Mouse (Mus musculus) adrenal gland, adult 8-10 months (tissue): ENCODE results near the gene Txn2. TPM values are rescaled to one million over a fixed set of nuclear protein-coding genes. Genes with fewer than 3 reads are reported as not detected.

Source experiments
- DNase-seq: peaks from one replicate; pipeline ENCODE4 v3.0.0; 2022
- total RNA-seq, 4 experiments: library from RNA; stranded (reverse); gene quantifications; 2 replicates each; pipeline ENCODE4 v1.2.4; 2022

Txn2 gene
- 100 to 1,000 TPM; 548 to 745 (median 627) TPM for total RNA-seq

GRCm38 (mm10) chr15:77928673-77929331 lies at the start of gene Txn2:
Gene Txn2, minus strand, starts transcription at chr15:77929006.
- peak; percentile 99 for DNase-seq

GRCm38 (mm10) chr15:77977663-77978062 lies 48.9 kb upstream of the Txn2 start:
- DNase-seq: peak; percentile 75

- no peak for DNase-seq
These were observed 45.5 kb upstream of the Txn2 start for GRCm38 (mm10) chr15:77974165-77974841.

GRCm38 (mm10) chr15:77970470-77971292 lies 41.9 kb upstream of the Txn2 start, which contains the start of gene Eif3d:
Gene Eif3d, minus strand, starts transcription at chr15:77970813.
- peak; percentile 95 for DNase-seq

GRCm38 (mm10) chr15:77969940-77970469 lies 41.2 kb upstream of the Txn2 start:
- DNase-seq: no peak

- no peak for DNase-seq
These were observed 36.3 kb upstream of the Txn2 start for GRCm38 (mm10) chr15:77965117-77965528.

- DNase-seq: no peak
These were observed 33.6 kb upstream of the Txn2 start for GRCm38 (mm10) chr15:77962447-77962846.

- DNase-seq: no peak
These were observed 31.9 kb upstream of the Txn2 start for GRCm38 (mm10) chr15:77960693-77961092.

GRCm38 (mm10) chr15:77958071-77958470 lies 29.3 kb upstream of the Txn2 start:
- DNase-seq: no peak

GRCm38 (mm10) chr15:77957625-77958024 lies 28.8 kb upstream of the Txn2 start:
- DNase-seq: no peak

- DNase-seq: peak; percentile 83
These were observed 27.6 kb upstream of the Txn2 start, which contains the start of gene Foxred2 for GRCm38 (mm10) chr15:77956404-77956901. Gene Foxred2, minus strand, starts transcription at chr15:77956722.

GRCm38 (mm10) chr15:77955440-77956403 lies 26.9 kb upstream of the Txn2 start:
- no peak for DNase-seq

GRCm38 (mm10) chr15:77954362-77954761 lies 25.6 kb upstream of the Txn2 start:
- no peak for DNase-seq

- DNase-seq: no peak
These were observed 24.1 kb upstream of the Txn2 start for GRCm38 (mm10) chr15:77952921-77953320.

- no peak for DNase-seq
These were observed 20.3 kb upstream of the Txn2 start for GRCm38 (mm10) chr15:77949061-77949460.

GRCm38 (mm10) chr15:77945711-77946110 lies 16.9 kb upstream of the Txn2 start:
- no peak for DNase-seq

GRCm38 (mm10) chr15:77941563-77941962 lies 12.8 kb upstream of the Txn2 start:
- no peak for DNase-seq

- DNase-seq: no peak
These were observed 9.7 kb upstream of the Txn2 start for GRCm38 (mm10) chr15:77938516-77938915.

- no peak for DNase-seq
These were observed 7.0 kb upstream of the Txn2 start for GRCm38 (mm10) chr15:77935673-77936375.

- no peak for DNase-seq
These were observed 6.2 kb upstream of the Txn2 start for GRCm38 (mm10) chr15:77934968-77935367.

- DNase-seq: no peak
These were observed 5.5 kb upstream of the Txn2 start for GRCm38 (mm10) chr15:77934326-77934725.
